Mouse (Mus musculus) CH12.LX (cell line): ENCODE data around the gene Pnp2.
"Not testable (repeated sequence)": the region's sequence is repeated elsewhere in the genome, so short reads cannot be mapped to it uniquely, and the experiment has no call there.

Experiments used
- CTCF ChIP-seq, 2 experiments: IDR thresholded peaks in 1 of 2; conservative IDR thresholded peaks in 1 of 2; 2 replicates each; pipeline ENCODE4 v1.5.1; 2011 to 2012; ENCODE audit warnings: low read depth in 2 of 2, low read length in 2 of 2, improper control_type of control experiment in 1 of 2, inconsistent platforms in 1 of 2, mild to moderate bottlenecking in 1 of 2, moderate library complexity in 1 of 2
- EP300 ChIP-seq: IDR thresholded peaks from 2 replicates; pipeline ENCODE4 v1.6.1; 2011; ENCODE audit warnings: low read length, improper control_type of control experiment
- ETS1 ChIP-seq: conservative IDR thresholded peaks from 2 replicates; pipeline ENCODE4 v1.6.1; 2012; ENCODE audit warnings: low read depth, mild to moderate bottlenecking, inconsistent platforms, low read length, improper control_type of control experiment, moderate library complexity
- HCFC1 ChIP-seq: IDR thresholded peaks from 2 replicates; pipeline ENCODE4 v1.6.1; 2012; ENCODE audit warnings: low read depth, mild to moderate bottlenecking, inconsistent platforms, low read length, improper control_type of control experiment
- MAFK ChIP-seq: IDR thresholded peaks from 2 replicates; pipeline ENCODE4 v1.6.1; 2011; ENCODE audit warnings: low read length, improper control_type of control experiment; ENCODE audit not compliant: insufficient replicate concordance
- MAZ ChIP-seq: IDR thresholded peaks from 2 replicates; pipeline ENCODE4 v1.6.1; 2012; ENCODE audit warnings: low read depth, mild to moderate bottlenecking, inconsistent platforms, low read length, improper control_type of control experiment, moderate library complexity
- POLR2A ChIP-seq: IDR thresholded peaks from 2 replicates; pipeline ENCODE4 v1.6.1; 2011; ENCODE audit warnings: low read depth, mild to moderate bottlenecking, improper control_type of control experiment, low read length
- SMC3 ChIP-seq: IDR thresholded peaks from 2 replicates; pipeline ENCODE4 v1.6.1; 2011; ENCODE audit warnings: low read depth, low read length, improper control_type of control experiment
- USF1 ChIP-seq: IDR thresholded peaks from 2 replicates; pipeline ENCODE4 v1.6.1; 2014; ENCODE audit warnings: low read depth, mild to moderate bottlenecking, inconsistent platforms, low read length, improper control_type of control experiment
- ZC3H11A ChIP-seq: IDR thresholded peaks from 2 replicates; pipeline ENCODE4 v1.6.1; 2012; ENCODE audit warnings: low read depth, mild to moderate bottlenecking, inconsistent platforms, low read length, improper control_type of control experiment
- ZNF384 ChIP-seq: IDR thresholded peaks from 2 replicates; pipeline ENCODE4 v1.6.1; 2012; ENCODE audit warnings: low read depth, low read length, improper control_type of control experiment, inconsistent platforms

DNA sequence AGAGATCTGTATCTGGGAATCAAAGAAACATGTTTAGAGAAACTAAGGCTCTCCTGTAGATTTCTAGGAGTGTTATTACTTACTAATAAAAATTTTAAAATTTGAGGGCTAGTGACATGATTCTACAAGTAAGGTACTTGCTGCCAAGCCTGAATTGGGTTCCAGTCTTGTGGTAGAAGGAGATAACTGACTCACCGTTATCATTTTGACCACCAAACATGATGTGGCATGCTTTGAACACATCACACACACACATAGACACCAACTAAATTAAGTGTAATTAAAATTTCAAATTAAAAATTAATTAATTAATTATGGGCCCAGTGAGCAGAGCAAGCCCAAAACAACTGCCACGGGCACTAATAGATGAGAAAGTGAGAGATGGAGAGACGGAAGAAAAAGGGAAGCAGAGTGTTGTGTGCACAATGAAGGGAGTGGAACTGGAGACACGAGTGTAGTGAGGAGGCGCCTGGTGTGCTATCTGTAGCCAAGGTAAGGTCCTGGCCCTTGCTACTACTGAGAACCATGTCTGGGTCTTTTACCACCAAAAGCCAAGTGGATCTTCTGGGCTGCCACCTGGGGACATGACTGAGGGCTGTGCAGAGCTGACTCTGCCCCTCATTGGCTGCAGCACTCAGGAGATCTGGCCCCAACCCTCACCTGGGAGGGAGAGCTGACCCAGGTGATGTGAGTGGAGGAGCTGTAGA, 2.6 kb downstream of the Pnp2 start:
- TF ChIP-seq CTCF (conservative IDR thresholded peaks at IDR 0.05 in 1 of 2, IDR thresholded peaks at IDR 0.05 in 1 of 2; ENCODE audit: low read depth in 2 of 2, low read length in 2 of 2); USF1; ETS1; MAFK; ZC3H11A; EP300; POLR2A; MAZ; ZNF384; HCFC1; SMC3: not testable (repeated sequence)
